Mouse (Mus musculus) right cerebral cortex, postnatal 36 days (tissue): ENCODE data around the gene Olfr872.
"Not testable (repeated sequence)": the region's sequence is repeated elsewhere in the genome, so short reads cannot be mapped to it uniquely, and the experiment has no call there.

Experiments
- DNase-seq, 2 experiments: peaks; one replicate each; pipeline ENCODE4 v3.0.0; 2022; ENCODE audit warnings: low spot score in 2 of 2, mixed read lengths in 1 of 2

Gene Olfr872

GRCm38 (mm10) chr9:20236819-20237218, at the start of gene Olfr872:
Olfr872 (plus strand) TSS chr9:20237119.
- no peak for DNase-seq

- no peak for DNase-seq
Measured at GRCm38 (mm10) chr9:20202131-20202530, 34.8 kb upstream of the Olfr872 start.

- DNase-seq, result not testable (repeated sequence)
Measured at GRCm38 (mm10) chr9:20203413-20203984, 33.4 kb upstream of the Olfr872 start.

- DNase-seq, result no peak
Measured at GRCm38 (mm10) chr9:20210812-20211211, 26.1 kb upstream of the Olfr872 start.

- no peak for DNase-seq
Measured at GRCm38 (mm10) chr9:20211477-20211876, 25.4 kb upstream of the Olfr872 start.

- no peak for DNase-seq
Measured at GRCm38 (mm10) chr9:20211907-20212306, 25.0 kb upstream of the Olfr872 start, which contains the start of gene Olfr871. Olfr871 (plus strand) TSS chr9:20212207.

- DNase-seq, result no peak
Measured at GRCm38 (mm10) chr9:20237378-20237777, 459 bp downstream of the Olfr872 start.

GRCm38 (mm10) chr9:20282051-20282450, 45.1 kb downstream of the Olfr872 start, which contains the start of gene Olfr39:
Olfr39 (plus strand) TSS chr9:20282351.
- DNase-seq, result no peak

GRCm38 (mm10) chr9:20295562-20295961, 58.6 kb downstream of the Olfr872 start:
- DNase-seq, result not testable (repeated sequence)

GRCm38 (mm10) chr9:20298232-20298631, 61.3 kb downstream of the Olfr872 start, which contains the start of gene Olfr873:
Olfr873 (plus strand) TSS chr9:20298532.
- DNase-seq, result no peak
